Mouse (Mus musculus) brain, embryonic 14.5 days (tissue): ENCODE measurements around the gene Glod4.

ENCODE experiments used
- CTCF ChIP-seq: fragments of 200-500 bp; IDR thresholded peaks from 2 replicates; pipeline ENCODE4 v1.5.1; 2012; ENCODE audit warnings: inconsistent platforms, mild to moderate bottlenecking, moderate library complexity, borderline replicate concordance; ENCODE audit not compliant: insufficient read depth, insufficient read length; ENCODE audit errors: extremely low read depth
- POLR2A ChIP-seq: fragments of 200-500 bp; IDR thresholded peaks from 2 replicates; pipeline ENCODE4 v1.6.1; 2012; ENCODE audit warnings: mild to moderate bottlenecking, inconsistent platforms, borderline replicate concordance; ENCODE audit not compliant: poor library complexity, insufficient read depth, insufficient read length, severe bottlenecking; ENCODE audit errors: extremely low read depth

DNA sequence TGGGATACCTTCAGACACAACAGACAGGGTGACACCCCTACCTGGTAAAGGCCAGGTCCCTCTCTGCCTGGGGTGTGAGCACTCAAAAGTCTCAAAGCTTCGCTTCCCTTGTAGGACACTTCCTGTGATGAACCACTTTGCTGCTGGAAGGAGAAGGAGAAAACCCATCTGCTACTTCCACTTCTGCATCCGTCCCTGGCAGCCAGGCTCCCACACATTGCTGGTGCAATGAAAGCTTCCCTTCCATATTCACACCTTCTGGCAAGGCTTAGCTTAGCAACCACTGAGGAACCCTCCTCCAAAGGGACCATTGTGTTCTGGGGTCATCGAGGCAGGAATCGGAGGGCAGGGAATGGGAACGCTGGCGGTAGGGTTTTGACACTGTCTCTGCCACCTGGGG, 45.1 kb upstream of the Glod4 start:
- TF ChIP-seq POLR2A (no peak), CTCF (no peak)
